Comparison of ENCODE assay signal across 24 mouse cellular contexts in the genomic region with DNA sequence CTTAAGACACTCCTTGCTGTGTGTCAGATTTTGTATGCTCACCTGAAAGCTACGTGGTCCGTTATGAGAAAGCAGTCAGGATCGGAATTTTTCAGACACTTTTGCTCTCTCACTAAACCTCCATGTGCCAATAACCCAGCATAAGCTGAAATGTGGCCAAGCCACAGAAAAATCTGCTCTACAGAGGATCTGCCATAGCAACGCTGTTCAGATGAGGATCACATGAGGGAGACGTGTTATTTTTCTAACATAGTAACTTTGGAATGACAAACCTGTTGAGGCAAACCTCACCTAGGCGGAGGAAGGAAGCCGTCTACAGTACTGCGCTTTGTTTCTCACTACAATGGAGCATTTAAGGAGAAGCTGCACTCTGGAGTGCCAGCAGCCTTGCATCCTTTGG.
A peak's percentile ranks its signal among the peaks of the same experiment; 100 is the strongest.
DNase-seq lines count a peak whose midpoint lies in the region; ATAC-seq lines count a peak whose summit lies in the region.
"Had no signal": no experiment of that assay in that cellular context is flagged by ENCODE, and none has a peak within 500 bp of the region (broad histone marks: within the 10 kb centered on the region; RNA-seq: fewer than 3 reads in every experiment).

No protein-coding gene starts in this region.

- no peak overlapping the region for H3K27ac ChIP-seq in hindbrain, embryonic 14.5 days
- H3K27ac ChIP-seq: hindbrain, embryonic 10.5 days; left cerebral cortex, adult 2 months; limb, embryonic 12.5 days; liver, embryonic 13.5 days; neural tube, embryonic 15.5 days had no signal

- WGBS in hindbrain, embryonic 14.5 days = 87% methylated on average over 8 of the region's 8 CpGs

- DNase-seq in cerebellum, postnatal 10 days = peak; percentile 44 to 45
- no peak for DNase-seq in cerebellum, adult 11-12 months
- DNase-seq in layer of hippocampus, adult 11-12 months (ENCODE audit: low spot score) = peak; percentile 53
- no peak for DNase-seq in layer of hippocampus, postnatal 25 days (ENCODE audit: extremely low spot score in 1 of 2, low spot score in 1 of 2)
- peak; percentile 56 for DNase-seq in NIH3T3 (ENCODE audit: low read depth)
- DNase-seq in layer of hippocampus, postnatal 10 days (ENCODE audit: low spot score in 2 of 2) = peak; percentile 38 to 59
- DNase-seq in lung, postnatal 25 days (ENCODE audit: low spot score) = no peak
- no peak for DNase-seq in hindbrain, embryonic 14.5 days (ENCODE audit: low spot score)
- DNase-seq: adrenal gland, postnatal 36 days; cerebellum, adult 8-10 months; embryo, embryonic 11 days; gastrocnemius, postnatal 25 days; kidney, adult 2 months; kidney, postnatal 14 days; liver, embryonic 13.5 days; lung, embryonic 14.5 days; lung, postnatal 4 days had no signal

- H3K4me3 ChIP-seq in hindbrain, embryonic 14.5 days (replicated peaks; ENCODE audit: low read length) = no peak overlapping the region
- H3K4me3 ChIP-seq: forebrain, embryonic 13.5 days; hindbrain, embryonic 10.5 days; left cerebral cortex, adult 2 months; limb, embryonic 12.5 days; liver, embryonic 13.5 days; neural tube, embryonic 15.5 days had no signal

- no peaks in the 10 kb centered on the region for H3K36me3 ChIP-seq in hindbrain, embryonic 14.5 days (replicated peaks; ENCODE audit: control insufficient read depth, insufficient read depth)
- H3K36me3 ChIP-seq: hindbrain, embryonic 10.5 days; limb, embryonic 12.5 days; liver, embryonic 13.5 days; neural tube, embryonic 15.5 days had no signal

- no peak for ATAC-seq in hindbrain, embryonic 14.5 days (ENCODE audit: low FRiP score)
- ATAC-seq: CD4-positive, CD25-positive, alpha-beta regulatory T cell, adult 4 months; forebrain, embryonic 13.5 days; midbrain, embryonic 16.5 days had no signal

- H3K27me3 ChIP-seq in hindbrain, embryonic 14.5 days (ENCODE audit: control insufficient read depth, insufficient read depth, low read length) = no peaks in the 10 kb centered on the region
- H3K27me3 ChIP-seq: forebrain, embryonic 13.5 days; limb, embryonic 12.5 days; liver, embryonic 13.5 days; neural tube, embryonic 15.5 days had no signal

- no peaks in the 10 kb centered on the region for H3K4me1 ChIP-seq in hindbrain, embryonic 14.5 days (replicated peaks; ENCODE audit: control insufficient read depth, insufficient read depth, low read length)

- H3K9ac ChIP-seq in hindbrain, embryonic 14.5 days = no peak overlapping the region
- H3K9ac ChIP-seq: forebrain, embryonic 13.5 days; limb, embryonic 12.5 days; liver, embryonic 13.5 days; lung, embryonic 14.5 days; neural tube, embryonic 15.5 days had no signal

- no peak overlapping the region for H3K4me2 ChIP-seq in hindbrain, embryonic 14.5 days (replicated peaks)
- H3K4me2 ChIP-seq: forebrain, embryonic 13.5 days; limb, embryonic 12.5 days; liver, embryonic 13.5 days; lung, embryonic 14.5 days; neural tube, embryonic 15.5 days had no signal

- no peaks in the 10 kb centered on the region for H3K9me3 ChIP-seq in hindbrain, embryonic 14.5 days (ENCODE audit: control insufficient read depth, low read length)
- H3K9me3 ChIP-seq: forebrain, embryonic 13.5 days; hindbrain, embryonic 10.5 days; limb, embryonic 12.5 days; liver, embryonic 13.5 days; neural tube, embryonic 15.5 days had no signal

Comparison
In these comparisons a context has a peak if more than half of its experiments do, and no peak if none do; other contexts are left out.
1. DNase-seq: peak in cerebellum, postnatal 10 days (2 of 2), layer of hippocampus, adult 11-12 months (single experiment), NIH3T3 (single experiment) and layer of hippocampus, postnatal 10 days (2 of 2); none in cerebellum, adult 11-12 months (single experiment), layer of hippocampus, postnatal 25 days (0 of 2), lung, postnatal 25 days (single experiment) and hindbrain, embryonic 14.5 days (single experiment).